11 mouse cellular contexts compared by ENCODE assay signal in genomic region chr16:91224481-91225232, GRCm38 (mm10). TPM values are rescaled to one million over a fixed set of nuclear protein-coding genes. Genes with fewer than 3 reads are reported as not detected.
DNase-seq lines count a peak whose midpoint lies in the region; ATAC-seq lines count a peak whose summit lies in the region.
"Had no signal": no experiment of that assay in that cellular context is flagged by ENCODE, and none has a peak within 500 bp of the region (broad histone marks: within the 10 kb centered on the region; RNA-seq: fewer than 3 reads in every experiment).

No protein-coding gene starts in this region.

- peaks cover 24% of the 10 kb centered on the region; the same call in 1 of the 2 replicates for H3K4me1 ChIP-seq in lung, embryonic 16.5 days (replicated peaks; ENCODE audit: control insufficient read depth, insufficient read depth, low read length)
- H3K4me1 ChIP-seq in hindbrain, embryonic 11.5 days (replicated peaks; ENCODE audit: control insufficient read depth, insufficient read depth, low read length), result peaks cover 12% of the 10 kb centered on the region
- H3K4me1 ChIP-seq in midbrain, embryonic 11.5 days (ENCODE audit: control insufficient read depth, insufficient read depth, low read length), result peaks cover 27% of the 10 kb centered on the region

- whole genome bisulfite sequencing in lung, embryonic 16.5 days, result 1% methylated on average over 26 of the region's 26 CpGs
- WGBS in hindbrain, embryonic 11.5 days, result 1% methylated on average over 26 of the region's 26 CpGs
- WGBS in midbrain, embryonic 11.5 days, result under 1% methylated on average over 26 of the region's 26 CpGs

- DNase-seq in cerebellum, postnatal 10 days, result peak; percentile 66 to 70
- no peak for DNase-seq in cerebellum, adult 8-10 months
- no peak for DNase-seq in lung, adult 18-20 months
- peak; percentile 64 for DNase-seq in hindbrain, embryonic 11.5 days (ENCODE audit: low spot score)
- DNase-seq in midbrain, embryonic 11.5 days (ENCODE audit: low spot score, missing footprints), result peak; percentile 95
- DNase-seq in urinary bladder, postnatal 4 days (ENCODE audit: low spot score in 2 of 2), result no peak
- DNase-seq in gastrocnemius, adult 8-10 months (ENCODE audit: low spot score in 2 of 2), result no peak

- peaks cover 100% of the 10 kb centered on the region for H3K27me3 ChIP-seq in lung, embryonic 16.5 days (ENCODE audit: control insufficient read depth, insufficient read depth, low read depth, low read length)
- H3K27me3 ChIP-seq in hindbrain, embryonic 11.5 days (ENCODE audit: control insufficient read depth, insufficient read depth, low read length), result peaks cover 99% of the 10 kb centered on the region
- peaks cover 99% of the 10 kb centered on the region for H3K27me3 ChIP-seq in midbrain, embryonic 11.5 days (ENCODE audit: control insufficient read depth, insufficient read depth, low read length)

- no peaks in the 10 kb centered on the region for H3K36me3 ChIP-seq in lung, embryonic 16.5 days (ENCODE audit: control insufficient read depth, insufficient read depth, low read length)
- no peaks in the 10 kb centered on the region for H3K36me3 ChIP-seq in hindbrain, embryonic 11.5 days (ENCODE audit: control insufficient read depth, insufficient read depth, low read length)
- no peaks in the 10 kb centered on the region for H3K36me3 ChIP-seq in midbrain, embryonic 11.5 days (ENCODE audit: control insufficient read depth, insufficient read depth, low read length)

- peak overlapping the region; percentile 25 for H3K4me3 ChIP-seq in lung, embryonic 16.5 days (ENCODE audit: low read length)
- peak overlapping the region; percentile 21; the same call in 1 of the 2 replicates for H3K4me3 ChIP-seq in hindbrain, embryonic 11.5 days (ENCODE audit: low read depth, low read length)
- peak overlapping the region; percentile 37 for H3K4me3 ChIP-seq in midbrain, embryonic 11.5 days (ENCODE audit: low read depth, low read length)

- H3K27ac ChIP-seq in lung, embryonic 16.5 days (ENCODE audit: low read length), result no peak overlapping the region
- H3K27ac ChIP-seq in hindbrain, embryonic 11.5 days (ENCODE audit: low read depth, low read length), result no peak overlapping the region
- no peak overlapping the region for H3K27ac ChIP-seq in midbrain, embryonic 11.5 days (ENCODE audit: low read depth, low read length)

- no peaks in the 10 kb centered on the region for H3K9me3 ChIP-seq in lung, embryonic 16.5 days (ENCODE audit: control insufficient read depth, low read length)
- no peaks in the 10 kb centered on the region for H3K9me3 ChIP-seq in hindbrain, embryonic 11.5 days (ENCODE audit: control insufficient read depth, low read length)
- no peaks in the 10 kb centered on the region for H3K9me3 ChIP-seq in midbrain, embryonic 11.5 days (ENCODE audit: control insufficient read depth, low read length)

- H3K9ac ChIP-seq in lung, embryonic 16.5 days (ENCODE audit: low read length), result no peak overlapping the region
- no peak overlapping the region for H3K9ac ChIP-seq in hindbrain, embryonic 11.5 days (ENCODE audit: low read depth, low read length)
- H3K9ac ChIP-seq in midbrain, embryonic 11.5 days (ENCODE audit: low read length), result no peak overlapping the region; the same call in 1 of the 2 replicates

- peak overlapping the region; percentile 40 for H3K4me2 ChIP-seq in lung, embryonic 16.5 days (ENCODE audit: low read depth, low read length)
- peak overlapping the region; percentile 31; the same call in 1 of the 2 replicates for H3K4me2 ChIP-seq in hindbrain, embryonic 11.5 days (replicated peaks; ENCODE audit: low read depth, low read length)
- H3K4me2 ChIP-seq in midbrain, embryonic 11.5 days, result peak overlapping the region; percentile 47

- ATAC-seq in lung, embryonic 16.5 days (ENCODE audit: low read depth), result no peak
- no peak for ATAC-seq in hindbrain, embryonic 11.5 days (ENCODE audit: low FRiP score)
- no peak for ATAC-seq in midbrain, embryonic 11.5 days (ENCODE audit: low FRiP score)

RNA-seq across cellular contexts. Expression of gene Olig2, which starts 0.6 kb away (rescaled TPM):
- not detected in 2 replicates for polyA plus RNA-seq in lung, embryonic 16.5 days (2015; fragmentation: Nextera tagmentation; extraction: Ambion mirVana)
- polyA plus RNA-seq in hindbrain, embryonic 11.5 days (2014; fragmentation: Nextera tagmentation; extraction: Ambion mirVana), result 0.76 and 1.2 TPM in 2 replicates
- 6.8 and 7.5 TPM in 2 replicates for polyA plus RNA-seq in midbrain, embryonic 11.5 days (2014; fragmentation: Nextera tagmentation; extraction: Ambion mirVana)
- total RNA-seq in gastrocnemius, adult 8-10 months (2022), result not detected
- total RNA-seq: common myeloid progenitor, adult 5-6 weeks; neutrophil, adult 5-6 weeks had no signal
- polyA plus RNA-seq: C2C12 had no signal

RNA-seq across cellular contexts. Expression of gene Olig1, which starts 44.9 kb away (rescaled TPM):
- 0.40 TPM in 1 of 2 replicates, not detected in the other for polyA plus RNA-seq in lung, embryonic 16.5 days (2015; fragmentation: Nextera tagmentation; extraction: Ambion mirVana)
- polyA plus RNA-seq in hindbrain, embryonic 11.5 days (2014; fragmentation: Nextera tagmentation; extraction: Ambion mirVana), result 0.40 and 0.84 TPM in 2 replicates
- polyA plus RNA-seq in midbrain, embryonic 11.5 days (2014; fragmentation: Nextera tagmentation; extraction: Ambion mirVana), result 2.8 and 3.2 TPM in 2 replicates
- total RNA-seq in gastrocnemius, adult 8-10 months (2022), result not detected
- total RNA-seq: common myeloid progenitor, adult 5-6 weeks; neutrophil, adult 5-6 weeks had no signal
- polyA plus RNA-seq: C2C12 had no signal

Comparison
In these comparisons a context has a peak if more than half of its experiments do, and no peak if none do; other contexts are left out.
1. DNase-seq: peak in cerebellum, postnatal 10 days (2 of 2), hindbrain, embryonic 11.5 days (single experiment) and midbrain, embryonic 11.5 days (single experiment); none in cerebellum, adult 8-10 months (single experiment), lung, adult 18-20 months (0 of 2), urinary bladder, postnatal 4 days (0 of 2) and gastrocnemius, adult 8-10 months (0 of 2).
2. Peak in every context shown above with its lines, with median percentiles within 50 percentile points of each other: H3K4me2 ChIP-seq and H3K4me3 ChIP-seq.